Mouse (Mus musculus): ENCODE data around the gene Repin1.

DNA sequence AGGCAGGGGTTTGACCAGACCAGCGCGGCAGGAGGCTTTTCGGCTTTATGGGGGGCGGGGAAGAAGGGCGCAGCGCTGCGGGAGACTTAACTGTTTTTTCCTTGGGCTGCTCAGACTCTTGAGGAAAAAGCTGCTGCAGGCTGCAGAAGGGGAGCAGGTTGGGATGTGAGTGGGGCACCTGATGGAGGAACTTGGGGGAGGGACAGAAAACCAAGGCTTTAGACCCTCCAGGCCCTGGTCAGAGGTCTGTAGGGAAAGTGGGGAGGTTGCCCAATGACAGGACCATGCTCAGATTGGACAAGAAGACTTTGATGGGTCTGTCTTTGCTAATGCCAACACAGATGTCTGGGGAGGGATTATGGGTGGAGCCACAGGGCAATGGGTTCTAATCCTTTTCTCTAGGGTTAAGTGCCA lies 33.8 kb downstream of the Repin1 start:
- TF ChIP-seq CTCF (conservative IDR thresholded peaks at IDR 0.05; ENCODE audit: low read length) (no peak), NANOG (IDR thresholded peaks at IDR 0.05; ENCODE audit: borderline replicate concordance, low read length) (no peak), POU5F1 (IDR thresholded peaks at IDR 0.05; ENCODE audit: borderline replicate concordance, low read length) (no peak)

All from E14TG2a.4 (cell line).